Mouse (Mus musculus): ENCODE data around the gene Arid1b.

- TF ChIP-seq CTCF (IDR thresholded peaks at IDR 0.05; ENCODE audit: borderline replicate concordance, control insufficient read depth, extremely low read depth, insufficient read depth, low read length, poor library complexity) (no peak), POLR2A (IDR thresholded peaks at IDR 0.05; ENCODE audit: control insufficient read depth, extremely low read depth, insufficient read depth, low read length, poor library complexity) (no peak)
Measured at GRCm38 (mm10) chr17:5224932-5225331, 230.8 kb downstream of the Arid1b start.
